Mouse (Mus musculus) monocyte, adult 5-6 weeks (primary cell): ENCODE measurements around the gene Trub2. TPM values are rescaled to one million over a fixed set of nuclear protein-coding genes. Genes with fewer than 3 reads are reported as not detected.
"Not testable (repeated sequence)": the region's sequence is repeated elsewhere in the genome, so short reads cannot be mapped to it uniquely, and the experiment has no call there.

Source experiments
- ATAC-seq: fragments of 153-309, 156-312 bp; replicated peaks from 2 replicates; pipeline ENCODE4 v1.8.0; 2017; ENCODE audit warnings: mild to moderate bottlenecking; ENCODE audit not compliant: low TSS enrichment, insufficient number of reproducible peaks, severe bottlenecking, poor library complexity, low FRiP score
- total RNA-seq: library from RNA; stranded (forward); fragments of 200-1000, 200-491, 200-594 nt; gene quantifications from 3 replicates; pipeline ENCODE4 v1.2.3, GENCODE M21; 2017

Gene Trub2
- total RNA-seq, 1 experiment from 2014 or later = 41.0 TPM

- ATAC-seq = peak; percentile 92
Measured at GRCm38 (mm10) chr2:29787104-29787917, 991 bp downstream of the Trub2 start, which contains the start of gene Coq4. Coq4 (plus strand) TSS chr2:29787493.

- no peak for ATAC-seq
Measured at GRCm38 (mm10) chr2:29784290-29784689, 4.0 kb downstream of the Trub2 start.

- ATAC-seq = not testable (repeated sequence)
Measured at GRCm38 (mm10) chr2:29781256-29781655, 7.0 kb downstream of the Trub2 start.

GRCm38 (mm10) chr2:29773323-29773722 is 15.0 kb downstream of the Trub2 start:
- no peak for ATAC-seq

GRCm38 (mm10) chr2:29771611-29772461 is 16.5 kb downstream of the Trub2 start:
- ATAC-seq = peak; percentile 92

GRCm38 (mm10) chr2:29770162-29770561 is 18.1 kb downstream of the Trub2 start:
- no peak for ATAC-seq

GRCm38 (mm10) chr2:29768901-29769300 is 19.4 kb downstream of the Trub2 start:
- ATAC-seq = no peak

GRCm38 (mm10) chr2:29767976-29768709 is 20.2 kb downstream of the Trub2 start:
- ATAC-seq = no peak

GRCm38 (mm10) chr2:29764831-29765230 is 23.5 kb downstream of the Trub2 start:
- peak; percentile 88 for ATAC-seq

GRCm38 (mm10) chr2:29755693-29756092 is 32.6 kb downstream of the Trub2 start:
- no peak for ATAC-seq

GRCm38 (mm10) chr2:29752397-29752796 is 35.9 kb downstream of the Trub2 start:
- ATAC-seq = no peak

GRCm38 (mm10) chr2:29751497-29751896 is 36.8 kb downstream of the Trub2 start, which contains the start of gene Gm13420:
Gm13420 (minus strand) TSS chr2:29751685.
- ATAC-seq = peak; percentile 5; the same call in 1 of the 2 replicates

- no peak for ATAC-seq
Measured at GRCm38 (mm10) chr2:29748499-29748898, 39.8 kb downstream of the Trub2 start.

GRCm38 (mm10) chr2:29747852-29748251 is 40.5 kb downstream of the Trub2 start:
- ATAC-seq = no peak

GRCm38 (mm10) chr2:29747188-29747782 is 41.0 kb downstream of the Trub2 start:
- no peak for ATAC-seq

GRCm38 (mm10) chr2:29744256-29744655 is 44.0 kb downstream of the Trub2 start:
- ATAC-seq = no peak

GRCm38 (mm10) chr2:29741207-29741606 is 47.1 kb downstream of the Trub2 start:
- no peak for ATAC-seq

GRCm38 (mm10) chr2:29739368-29739767 is 48.9 kb downstream of the Trub2 start:
- ATAC-seq = peak; percentile 32; the same call in 1 of the 2 replicates
